Mouse (Mus musculus) erythroid progenitor cell, adult 5-6 weeks (primary cell): ENCODE measurements around the gene Supt4a. TPM values are rescaled to one million over a fixed set of nuclear protein-coding genes. Genes with fewer than 3 reads are reported as not detected.

Experiments used
- ATAC-seq: replicated peaks from 2 replicates; pipeline ENCODE4 v1.8.0; 2016; ENCODE audit warnings: moderate number of reproducible peaks, mild to moderate bottlenecking, moderate TSS enrichment, inconsistent platforms; ENCODE audit not compliant: poor library complexity, low FRiP score, severe bottlenecking
- total RNA-seq, 2 experiments: library from RNA; stranded (forward) in 1 of 2; stranded (reverse) in 1 of 2; fragments of 150-400 nt in 1 of 2; fragments of 186-747, 209-891 nt in 1 of 2; gene quantifications; 2 replicates each; pipeline versions ENCODE4 v1.2.3 to v1.2.4; 2015 to 2017; ENCODE audit warnings: low replicate concordance in 2 of 2

Supt4a gene
- total RNA-seq (2015; ENCODE audit: low replicate concordance) (101 and 170 TPM in 2 replicates), total RNA-seq (2017; ENCODE audit: low replicate concordance) (27.0 and 66.5 TPM in 2 replicates)

GRCm38 (mm10) chr11:87737175-87737740 is at the start of gene Supt4a:
Gene Supt4a (plus strand): TSS chr11:87737552.
- peak; percentile 81 for ATAC-seq

- no peak for ATAC-seq
These were observed 48.7 kb upstream of the Supt4a start for GRCm38 (mm10) chr11:87688478-87689203.

- 0 out of 2 replicates have a peak, but pooled peaks have one; percentile 36 for ATAC-seq
These were observed 47.9 kb upstream of the Supt4a start for GRCm38 (mm10) chr11:87689402-87689808.

GRCm38 (mm10) chr11:87690054-87690740 is 47.2 kb upstream of the Supt4a start:
- peak; percentile 87 for ATAC-seq

GRCm38 (mm10) chr11:87697131-87697682 is 40.1 kb upstream of the Supt4a start:
- ATAC-seq: no peak

GRCm38 (mm10) chr11:87698126-87698525 is 39.2 kb upstream of the Supt4a start:
- ATAC-seq: no peak

GRCm38 (mm10) chr11:87701108-87701507 is 36.2 kb upstream of the Supt4a start:
- no peak for ATAC-seq

- no peak for ATAC-seq
These were observed 35.3 kb upstream of the Supt4a start for GRCm38 (mm10) chr11:87701877-87702620.

- ATAC-seq: peak; percentile 34; the same call in 1 of the 2 replicates
These were observed 33.7 kb upstream of the Supt4a start for GRCm38 (mm10) chr11:87703654-87704053.

- no peak for ATAC-seq
These were observed 33.1 kb upstream of the Supt4a start for GRCm38 (mm10) chr11:87704289-87704688.

GRCm38 (mm10) chr11:87707570-87707969 is 29.8 kb upstream of the Supt4a start:
- no peak for ATAC-seq

GRCm38 (mm10) chr11:87708979-87709378 is 28.4 kb upstream of the Supt4a start:
- no peak for ATAC-seq

GRCm38 (mm10) chr11:87709513-87710261 is 27.7 kb upstream of the Supt4a start:
- ATAC-seq: peak; percentile 40; the same call in 1 of the 2 replicates

- ATAC-seq: no peak
These were observed 27.1 kb upstream of the Supt4a start for GRCm38 (mm10) chr11:87710262-87710615.

GRCm38 (mm10) chr11:87712188-87712587 is 25.2 kb upstream of the Supt4a start:
- ATAC-seq: no peak

GRCm38 (mm10) chr11:87715999-87716398 is 21.4 kb upstream of the Supt4a start:
- ATAC-seq: no peak

- no peak for ATAC-seq
These were observed 17.8 kb upstream of the Supt4a start for GRCm38 (mm10) chr11:87719526-87719925.

GRCm38 (mm10) chr11:87720324-87720723 is 17.0 kb upstream of the Supt4a start:
- ATAC-seq: no peak

GRCm38 (mm10) chr11:87720839-87721238 is 16.5 kb upstream of the Supt4a start:
- no peak for ATAC-seq
